Mouse (Mus musculus): ENCODE data around the gene Antxr1. TPM values are rescaled to one million over a fixed set of nuclear protein-coding genes. Genes with fewer than 3 reads are reported as not detected.

The Antxr1 gene
- polyA plus RNA-seq, 1 experiment from 2014 or later: 0.47 TPM

DNA sequence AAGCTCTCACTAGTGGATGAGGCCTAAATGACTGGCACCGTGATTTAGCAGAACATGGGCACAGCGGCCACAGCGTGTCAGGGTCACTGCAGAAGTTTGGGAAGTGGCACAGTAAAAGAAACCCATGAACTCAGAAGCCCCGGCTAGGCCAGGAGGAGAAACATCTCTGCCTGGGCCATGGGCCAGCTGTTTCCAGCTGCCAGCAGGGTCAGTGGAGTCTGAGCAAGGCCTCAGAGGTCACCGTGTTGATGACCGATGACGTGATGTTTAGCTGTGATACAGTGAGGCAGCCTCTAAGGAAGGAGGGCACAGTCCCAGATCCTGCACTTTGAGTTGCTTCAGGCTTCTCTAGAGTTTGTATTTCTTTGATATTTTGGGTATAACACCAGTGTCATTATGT lies 122.4 kb downstream of the Antxr1 start:
- 61% methylated on average over 7 of the region's 7 CpGs for WGBS (ENCODE audit: insufficient replicate concordance)
- ATAC-seq (peak; percentile 96), DNase-seq (peak; percentile 66)
- TF ChIP-seq CTCF (IDR thresholded peaks at IDR 0.05; ENCODE audit: low read depth): no peak
- no peak for TF ChIP-seq EP300 (IDR thresholded peaks at IDR 0.05; ENCODE audit: low read depth)
- no peaks in the 10 kb centered on the region for H3K9me3 ChIP-seq (ENCODE audit: low read length)
- no peak overlapping the region for H3K9ac ChIP-seq (replicated peaks)
- no peaks in the 10 kb centered on the region for H3K27me3 ChIP-seq (ENCODE audit: insufficient read depth, low read length)
- H3K4me3 ChIP-seq (ENCODE audit: low read depth, low read length): no peak overlapping the region
- no peak overlapping the region for H3K4me2 ChIP-seq (ENCODE audit: low read depth, low read length)
- H3K27ac ChIP-seq (ENCODE audit: low read depth): no peak overlapping the region
- no peaks in the 10 kb centered on the region for H3K4me1 ChIP-seq (ENCODE audit: insufficient read depth)
- no peaks in the 10 kb centered on the region for H3K36me3 ChIP-seq (replicated peaks; ENCODE audit: insufficient read depth, low read length)

DNA sequence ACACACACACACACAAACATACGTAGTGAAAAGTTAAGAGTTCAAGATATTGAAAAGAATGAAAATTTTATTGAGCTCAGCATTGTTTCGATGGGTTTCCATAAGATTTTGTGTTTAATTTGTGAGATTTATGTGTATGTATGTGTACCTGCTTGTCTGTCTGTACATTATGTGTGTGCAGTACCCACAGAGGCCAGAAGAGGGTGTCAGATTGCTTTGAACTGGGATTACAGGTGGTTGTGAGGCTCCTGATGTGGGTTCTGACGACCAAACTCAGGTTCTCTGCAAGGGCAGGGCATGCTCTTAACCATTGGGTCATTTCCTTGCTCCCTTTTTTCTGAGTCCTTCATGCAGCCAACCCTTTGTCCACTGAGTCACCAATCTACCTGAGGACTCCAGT lies 124.1 kb downstream of the Antxr1 start:
- ATAC-seq: no peak
- Histone ChIP-seq H3K27me3 (ENCODE audit: insufficient read depth, low read length) (no peaks in the 10 kb centered on the region), H3K27ac (ENCODE audit: low read depth) (no peak overlapping the region), H3K9ac (replicated peaks) (no peak overlapping the region), H3K4me2 (ENCODE audit: low read depth, low read length) (no peak overlapping the region), H3K9me3 (ENCODE audit: low read length) (no peaks in the 10 kb centered on the region), H3K36me3 (replicated peaks; ENCODE audit: insufficient read depth, low read length) (no peaks in the 10 kb centered on the region), H3K4me1 (ENCODE audit: insufficient read depth) (no peaks in the 10 kb centered on the region), H3K4me3 (ENCODE audit: low read depth, low read length) (no peak overlapping the region)
- 72% methylated on average over 3 of the region's 3 CpGs for WGBS (ENCODE audit: insufficient replicate concordance)
- TF ChIP-seq CTCF (IDR thresholded peaks at IDR 0.05; ENCODE audit: low read depth) (no peak; the same call in 1 of the 2 replicates), EP300 (IDR thresholded peaks at IDR 0.05; ENCODE audit: low read depth) (no peak)
- DNase-seq: no peak

DNA sequence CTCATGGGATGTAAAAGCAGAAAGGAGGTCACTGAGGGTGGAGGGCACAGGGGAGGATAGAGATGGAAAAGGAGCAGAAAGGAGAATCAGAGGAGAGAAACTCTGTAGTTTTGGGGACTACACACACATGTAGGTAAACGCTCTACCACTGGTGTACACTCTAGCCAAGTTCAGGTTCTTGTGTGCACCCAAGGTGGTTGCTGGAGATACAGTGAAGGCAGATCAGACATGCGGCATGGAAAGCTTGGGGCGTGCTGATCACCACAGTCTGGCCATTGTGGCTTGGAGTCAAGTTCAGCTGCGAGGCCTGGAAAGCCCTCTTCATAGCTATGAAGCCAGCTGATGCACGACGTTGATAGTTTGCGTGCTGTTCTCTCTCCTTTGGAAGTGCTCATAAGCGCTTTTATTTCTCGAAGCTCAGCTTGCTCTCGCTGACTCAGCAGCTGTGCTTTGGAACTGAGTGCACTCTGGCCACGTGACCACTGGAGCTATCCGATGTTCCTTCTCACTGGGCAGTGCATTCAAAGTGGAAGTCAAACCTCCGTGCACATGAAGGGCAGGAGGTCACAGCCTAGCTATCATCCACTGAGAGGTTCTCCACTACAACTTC lies 128.1 kb downstream of the Antxr1 start:
- H3K36me3 ChIP-seq (replicated peaks; ENCODE audit: insufficient read depth, low read length): no peaks in the 10 kb centered on the region
- no peak overlapping the region for H3K27ac ChIP-seq (ENCODE audit: low read depth)
- TF ChIP-seq EP300 (IDR thresholded peaks at IDR 0.05; ENCODE audit: low read depth) (no peak), CTCF (IDR thresholded peaks at IDR 0.05; ENCODE audit: low read depth) (no peak)
- H3K4me2 ChIP-seq (ENCODE audit: low read depth, low read length): no peak overlapping the region
- peak; percentile 66 for ATAC-seq
- no peaks in the 10 kb centered on the region for H3K27me3 ChIP-seq (ENCODE audit: insufficient read depth, low read length)
- H3K4me1 ChIP-seq (ENCODE audit: insufficient read depth): peaks cover 5% of the 10 kb centered on the region; the same call in 1 of the 2 replicates
- H3K9me3 ChIP-seq (ENCODE audit: low read length): no peaks in the 10 kb centered on the region
- WGBS (ENCODE audit: insufficient replicate concordance): 50% methylated on average over 13 of the region's 13 CpGs
- DNase-seq: peak; percentile 43
- H3K9ac ChIP-seq (replicated peaks): no peak overlapping the region
- no peak overlapping the region for H3K4me3 ChIP-seq (ENCODE audit: low read depth, low read length)

DNA sequence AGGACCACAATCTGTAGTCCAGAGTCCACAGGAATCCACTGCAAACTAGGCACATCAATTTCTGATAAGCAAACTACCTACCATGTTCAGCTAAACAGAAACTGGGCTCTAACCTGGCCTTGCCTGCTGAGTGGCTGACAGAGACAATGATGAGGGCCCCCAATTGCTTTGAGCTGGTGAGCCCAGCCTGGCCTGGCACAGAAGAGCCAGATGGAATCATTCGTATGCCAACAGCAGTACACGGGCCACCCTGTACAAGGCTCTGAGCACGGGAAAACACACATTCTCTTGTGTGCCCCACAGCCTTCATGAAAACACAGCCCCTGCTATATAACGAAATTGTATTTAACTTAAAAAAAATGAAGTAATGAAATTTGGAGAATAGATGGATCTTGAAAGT lies 128.8 kb downstream of the Antxr1 start:
- WGBS (ENCODE audit: insufficient replicate concordance): 76% methylated on average over 4 of the region's 4 CpGs
- no peak for DNase-seq

DNA sequence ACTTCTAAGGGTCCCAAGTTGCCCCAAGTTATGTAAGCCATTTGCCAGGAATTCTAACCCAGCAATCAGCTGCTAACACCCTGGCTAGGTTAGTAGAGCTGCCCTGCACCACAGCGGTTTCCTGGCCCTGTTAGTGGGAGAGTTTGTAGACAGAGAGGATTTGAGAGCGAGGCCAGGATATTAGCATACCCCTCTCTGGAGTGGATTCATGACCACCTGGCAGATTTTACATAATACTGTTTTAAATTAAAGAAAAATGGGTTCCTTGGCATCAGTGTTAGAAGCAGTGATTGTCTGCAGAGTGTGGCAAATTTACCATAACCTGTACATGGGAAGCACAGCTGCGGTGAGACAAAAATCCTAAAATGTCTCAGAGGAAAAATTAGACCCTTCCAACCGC lies 132.2 kb downstream of the Antxr1 start:
- Histone ChIP-seq H3K9ac (replicated peaks) (no peak overlapping the region), H3K27me3 (ENCODE audit: insufficient read depth, low read length) (no peaks in the 10 kb centered on the region), H3K4me1 (ENCODE audit: insufficient read depth) (peaks cover 5% of the 10 kb centered on the region; the same call in 1 of the 2 replicates), H3K4me2 (ENCODE audit: low read depth, low read length) (no peak overlapping the region), H3K4me3 (ENCODE audit: low read depth, low read length) (no peak overlapping the region), H3K36me3 (replicated peaks; ENCODE audit: insufficient read depth, low read length) (no peaks in the 10 kb centered on the region), H3K9me3 (ENCODE audit: low read length) (no peaks in the 10 kb centered on the region), H3K27ac (ENCODE audit: low read depth) (no peak overlapping the region)
- TF ChIP-seq CTCF (IDR thresholded peaks at IDR 0.05; ENCODE audit: low read depth) (no peak), EP300 (IDR thresholded peaks at IDR 0.05; ENCODE audit: low read depth) (no peak)
- no peak for DNase-seq
- WGBS (ENCODE audit: insufficient replicate concordance): 70% methylated on average over 4 of the region's 4 CpGs
- no peak for ATAC-seq

More for the DNA sequence above, 128.8 kb downstream of the Antxr1 start:
- H3K9me3 ChIP-seq (ENCODE audit: low read length): no peaks in the 10 kb centered on the region
- no peaks in the 10 kb centered on the region for H3K27me3 ChIP-seq (ENCODE audit: insufficient read depth, low read length)
- TF ChIP-seq EP300 (IDR thresholded peaks at IDR 0.05; ENCODE audit: low read depth) (no peak), CTCF (IDR thresholded peaks at IDR 0.05; ENCODE audit: low read depth) (no peak)
- no peak overlapping the region for H3K27ac ChIP-seq (ENCODE audit: low read depth)
- H3K36me3 ChIP-seq (replicated peaks; ENCODE audit: insufficient read depth, low read length): no peaks in the 10 kb centered on the region
- H3K4me2 ChIP-seq (ENCODE audit: low read depth, low read length): no peak overlapping the region
- no peak overlapping the region for H3K4me3 ChIP-seq (ENCODE audit: low read depth, low read length)
- H3K9ac ChIP-seq (replicated peaks): no peak overlapping the region
- H3K4me1 ChIP-seq (ENCODE audit: insufficient read depth): peaks cover 5% of the 10 kb centered on the region; the same call in 1 of the 2 replicates
- no peak for ATAC-seq

DNA sequence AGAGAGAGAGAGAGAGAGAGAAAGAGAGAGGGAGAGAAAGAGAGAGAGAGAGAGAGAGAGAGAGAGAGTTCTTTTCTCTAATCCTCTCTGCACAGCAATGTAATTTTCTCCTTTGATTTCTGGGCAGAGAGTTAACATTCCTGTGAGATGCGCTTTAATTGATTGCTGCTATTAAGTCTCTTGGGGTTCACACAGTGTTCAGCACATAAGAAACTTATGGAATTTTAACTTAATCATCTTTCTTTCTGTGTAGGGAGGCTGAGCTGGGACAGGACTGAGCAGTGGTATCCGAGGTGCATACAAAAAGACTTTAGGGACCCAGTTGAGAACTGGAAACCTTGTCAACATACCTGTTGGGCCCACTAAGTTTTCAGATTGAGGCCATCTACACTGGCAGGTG lies 132.6 kb downstream of the Antxr1 start:
- no peak overlapping the region for H3K4me3 ChIP-seq (ENCODE audit: low read depth, low read length)
- DNase-seq (no peak), ATAC-seq (no peak)
- no peaks in the 10 kb centered on the region for H3K27me3 ChIP-seq (ENCODE audit: insufficient read depth, low read length)
- H3K9me3 ChIP-seq (ENCODE audit: low read length): no peaks in the 10 kb centered on the region
- WGBS (ENCODE audit: insufficient replicate concordance): 79% methylated on average over 2 of the region's 2 CpGs
- H3K4me2 ChIP-seq (ENCODE audit: low read depth, low read length): no peak overlapping the region
- TF ChIP-seq CTCF (IDR thresholded peaks at IDR 0.05; ENCODE audit: low read depth): no peak
- TF ChIP-seq EP300 (IDR thresholded peaks at IDR 0.05; ENCODE audit: low read depth): no peak
- H3K9ac ChIP-seq (replicated peaks): no peak overlapping the region
- no peaks in the 10 kb centered on the region for H3K36me3 ChIP-seq (replicated peaks; ENCODE audit: insufficient read depth, low read length)
- H3K27ac ChIP-seq (ENCODE audit: low read depth): no peak overlapping the region
- H3K4me1 ChIP-seq (ENCODE audit: insufficient read depth): peaks cover 5% of the 10 kb centered on the region; the same call in 1 of the 2 replicates
